ENCODE assay signal across 18 mouse cellular contexts in the genomic region with DNA sequence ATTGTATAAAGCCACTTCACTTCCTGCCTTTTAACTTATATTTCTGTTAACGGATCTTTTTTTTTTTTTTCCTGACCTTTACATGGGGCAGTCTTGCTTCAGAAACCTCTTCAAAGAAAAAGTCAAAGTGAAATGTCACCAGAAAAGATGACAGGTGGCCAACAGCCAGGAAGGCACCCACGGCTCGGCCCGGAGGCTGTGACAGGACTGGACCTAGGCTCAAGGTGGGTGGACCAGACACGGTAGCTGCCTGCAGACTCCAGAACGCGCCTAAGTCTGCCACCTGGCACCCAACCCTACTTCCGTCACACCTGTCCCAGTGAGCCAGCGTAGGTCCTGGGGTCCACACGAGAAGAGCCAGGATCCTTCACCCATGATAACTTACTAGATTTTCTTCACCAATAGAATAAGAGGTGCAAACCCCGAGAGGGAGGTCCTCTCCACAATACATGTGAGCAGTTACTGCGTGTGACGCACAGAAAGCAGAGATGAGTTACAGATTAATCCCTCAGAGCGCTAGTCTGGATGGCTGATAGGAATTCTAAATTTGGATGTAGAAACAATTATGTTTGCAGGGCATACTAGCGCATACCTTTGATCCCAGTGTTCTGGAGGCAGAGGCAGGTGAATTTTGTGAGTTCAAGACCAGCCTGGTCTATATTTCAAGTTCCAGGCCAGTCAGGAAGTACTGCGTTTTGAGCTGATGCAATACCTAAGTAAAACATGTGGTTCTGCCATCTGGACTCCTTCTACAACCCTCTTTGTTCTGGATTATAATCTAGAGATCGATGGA. TPM values are rescaled to one million over a fixed set of nuclear protein-coding genes. Genes with fewer than 3 reads are reported as not detected.
DNase-seq lines count a peak whose midpoint lies in the region; ATAC-seq and TF ChIP-seq lines count a peak whose summit lies in the region.
"Had no signal": no experiment of that assay in that cellular context is flagged by ENCODE, and none has a peak within 500 bp of the region (broad histone marks: within the 10 kb centered on the region; RNA-seq: fewer than 3 reads in every experiment).

No protein-coding gene starts in this region.

- no peak overlapping the region for H3K4me3 ChIP-seq in bone marrow macrophage, adult 2 months (ENCODE audit: insufficient read depth, low read length)
- H3K4me3 ChIP-seq: embryonic facial prominence, embryonic 15.5 days had no signal

- TF ChIP-seq CTCF in bone marrow macrophage, adult 2 months (IDR thresholded peaks at IDR 0.05; ENCODE audit: low read depth, low read length), result no peak

- H3K27ac ChIP-seq in bone marrow macrophage, adult 2 months (ENCODE audit: insufficient read depth, low read depth, low read length), result peak overlapping the region; percentile 65
- H3K27ac ChIP-seq: embryonic facial prominence, embryonic 15.5 days; hindbrain, embryonic 14.5 days; liver, embryonic 14.5 days had no signal

- no peak for TF ChIP-seq POLR2A in bone marrow macrophage, adult 2 months (IDR thresholded peaks at IDR 0.05; ENCODE audit: borderline replicate concordance, low read depth, low read length)

- ATAC-seq in megakaryocyte progenitor cell, adult 5-6 weeks (replicated peaks; ENCODE audit: poor library complexity), result no peak

- peak; percentile 32 to 38 for DNase-seq in cerebellum, postnatal 10 days
- DNase-seq in cerebellum, postnatal 4 days (ENCODE audit: low spot score in 2 of 2), result no peak
- DNase-seq in thymus, postnatal 25 days, result peak; percentile 29
- no peak for DNase-seq in thymus, postnatal 10 days (ENCODE audit: low spot score in 2 of 2)
- DNase-seq in urinary bladder, postnatal 36 days (ENCODE audit: low spot score in 2 of 2), result no peak
- no peak for DNase-seq in urinary bladder, postnatal 14 days (ENCODE audit: low spot score)
- DNase-seq: cerebellum, adult 9-10 months; gastrocnemius, postnatal 25 days; heart, postnatal 10 days; kidney, adult 8-10 months; kidney, postnatal 36 days; layer of hippocampus, adult 9-11 months; right cerebral cortex, postnatal 4 days had no signal

- peaks cover 16% of the 10 kb centered on the region for H3K4me1 ChIP-seq in bone marrow macrophage, adult 2 months (ENCODE audit: control insufficient read depth, insufficient read depth, low read length)

RNA-seq across cellular contexts. Expression of a gene that starts 22.1 kb away (rescaled TPM):
- polyA plus RNA-seq in bone marrow macrophage, adult 2 months (2012; ENCODE audit: insufficient read depth, insufficient read length, missing spikeins), result 3.7 and 3.9 TPM in 2 replicates
- 36.0 and 37.7 TPM in 2 replicates for total RNA-seq in megakaryocyte progenitor cell, adult 5-6 weeks (2015)
- total RNA-seq in megakaryocyte progenitor cell, adult 5-6 weeks (2017), result 14.9 and 15.3 TPM in 2 replicates

Comparison
In these comparisons a context has a peak if more than half of its experiments do, and no peak if none do; other contexts are left out.
1. DNase-seq: peak in cerebellum, postnatal 10 days (2 of 2) and thymus, postnatal 25 days (single experiment); none in cerebellum, postnatal 4 days (0 of 2), thymus, postnatal 10 days (0 of 2), urinary bladder, postnatal 36 days (0 of 2) and urinary bladder, postnatal 14 days (single experiment).